Mouse (Mus musculus): ENCODE results near the gene Dppa5a.

DNA sequence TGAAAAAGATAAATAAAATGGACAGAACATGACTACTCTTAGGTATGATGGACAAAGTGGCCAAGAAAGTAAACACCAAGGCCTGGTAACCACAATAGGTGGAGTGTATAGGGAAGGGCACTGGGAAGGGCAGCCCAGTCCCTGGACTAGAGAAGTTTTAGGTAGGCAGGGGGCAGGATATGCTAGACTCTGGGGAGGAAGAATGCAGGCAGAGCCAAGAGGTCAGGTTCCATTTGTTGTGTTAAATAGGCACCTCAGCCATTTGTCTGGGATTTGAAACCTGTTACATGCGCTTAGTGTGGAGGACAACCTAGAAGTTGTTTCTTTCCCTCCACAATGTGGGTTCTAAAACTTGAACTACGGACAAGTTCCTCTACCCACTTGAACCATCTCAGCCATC lies 1.4 kb upstream of the Dppa5a start:
- TF ChIP-seq POLR2A (IDR thresholded peaks at IDR 0.05; ENCODE audit: control insufficient read depth, low read depth, low read length) (no peak), CTCF (IDR thresholded peaks at IDR 0.05; ENCODE audit: control insufficient read depth, insufficient read depth, insufficient replicate concordance, low read depth, low read length) (no peak)
